Mouse (Mus musculus): ENCODE results near the gene Klhl29.

Gene Klhl29

GRCm38 (mm10) chr12:5257174-5257573, 118.3 kb downstream of the Klhl29 start:
- intact Hi-C loops (cut with DNase I), result no loop called here

- intact Hi-C loops (cut with DNase I), result no loop called here
These were observed 120.4 kb downstream of the Klhl29 start for GRCm38 (mm10) chr12:5255079-5255478.

GRCm38 (mm10) chr12:5254246-5254982, 121.1 kb downstream of the Klhl29 start:
- intact Hi-C loops (cut with DNase I), result no loop called here

GRCm38 (mm10) chr12:5253289-5254005, 122.0 kb downstream of the Klhl29 start:
- intact Hi-C loops (cut with DNase I), result no loop called here

DNA sequence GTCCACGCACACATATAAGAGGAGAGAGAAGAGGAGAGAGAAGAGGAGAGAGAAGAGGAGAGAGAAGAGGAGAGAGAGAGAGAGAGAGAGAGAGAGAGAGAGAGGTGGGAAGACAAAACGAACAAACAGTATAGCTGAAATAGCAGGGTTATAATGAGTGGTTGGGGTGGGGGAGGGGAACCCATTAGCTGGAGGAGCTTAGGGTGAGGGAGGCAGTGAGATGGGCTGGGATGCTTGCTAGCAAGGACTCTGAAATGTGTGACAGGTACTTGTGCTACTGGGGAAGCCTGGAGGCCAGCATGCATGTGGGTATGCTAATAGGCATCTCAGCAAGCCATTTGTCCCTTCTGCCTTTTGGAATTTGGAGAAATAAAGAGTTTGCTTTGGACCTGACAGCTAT, 122.9 kb downstream of the Klhl29 start:
- intact Hi-C loops (cut with DNase I), result no loop called here

DNA sequence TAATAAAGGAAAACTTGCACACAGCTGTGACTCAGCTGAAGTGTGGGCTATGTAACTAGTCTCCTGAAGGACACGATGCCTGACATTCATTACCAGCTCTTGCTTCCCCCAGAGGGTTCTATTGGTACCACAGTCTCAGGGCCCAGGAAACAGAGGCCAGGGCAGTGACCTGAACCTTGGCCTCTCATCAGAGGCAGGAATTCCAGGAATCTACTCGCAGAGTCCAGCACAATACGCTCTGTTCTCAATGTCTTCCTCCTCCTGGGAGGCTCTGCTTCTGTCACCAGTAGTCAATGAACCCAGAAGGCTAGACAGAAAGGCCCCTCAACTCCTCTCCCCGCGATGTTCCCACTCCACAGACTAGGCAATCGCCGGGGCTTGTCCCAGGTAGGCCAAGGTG, 125.4 kb downstream of the Klhl29 start:
- intact Hi-C loops (cut with DNase I), result no loop called here

DNA sequence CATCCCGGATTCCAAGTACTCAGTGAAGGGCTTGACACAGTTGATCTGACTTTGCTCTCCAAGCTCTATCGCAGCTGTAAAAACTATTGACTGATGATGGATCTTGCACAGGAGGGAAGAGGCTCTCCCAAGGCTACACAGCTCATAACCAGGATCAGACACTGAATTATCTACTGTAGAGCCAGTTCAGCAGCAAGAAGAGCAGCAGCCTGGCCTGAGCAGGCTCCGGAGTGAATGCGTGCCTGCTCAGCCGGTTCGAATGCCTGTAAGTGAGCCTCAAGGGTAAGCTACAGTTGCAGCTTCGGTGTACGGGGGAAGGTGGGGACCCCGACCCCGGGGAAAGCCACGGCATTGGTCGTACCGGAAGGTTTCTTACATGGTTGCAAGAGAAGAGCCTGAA, 126.4 kb downstream of the Klhl29 start:
- intact Hi-C loops (cut with DNase I), result loop anchor here (5.0 to 10.0 kb wide), 3 partner anchors 47 to 126 kb away; partner anchors contain the start of gene Klhl29

DNA sequence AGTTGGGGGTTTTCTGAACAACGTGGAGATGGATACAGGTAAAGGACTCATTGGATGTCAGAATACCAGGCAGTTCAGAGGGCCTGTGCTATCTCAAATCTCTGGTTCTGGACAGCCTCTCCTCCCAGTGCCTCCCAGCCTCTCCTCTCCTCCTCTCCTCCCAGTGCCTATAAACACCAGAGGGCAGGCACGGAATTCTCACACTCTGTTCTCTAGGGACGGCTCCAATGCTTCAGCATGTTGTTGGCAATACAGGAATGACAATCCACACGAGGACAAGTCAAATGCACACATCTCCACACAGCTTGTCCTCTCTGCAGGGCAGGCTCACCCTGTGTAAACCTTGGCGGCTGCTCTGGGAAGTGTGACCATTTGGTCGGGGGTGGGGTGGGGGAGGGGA, 128.0 kb downstream of the Klhl29 start:
- intact Hi-C loops (cut with DNase I), result loop anchor here (5.0 to 10.0 kb wide), 3 partner anchors 45 to 127 kb away; partner anchors contain the start of gene Klhl29

- intact Hi-C loops (cut with DNase I), result loop anchor here (5.0 to 10.0 kb wide), 3 partner anchors 45 to 128 kb away; partner anchors contain the start of gene Klhl29
These were observed 128.7 kb downstream of the Klhl29 start for GRCm38 (mm10) chr12:5246721-5247341.

DNA sequence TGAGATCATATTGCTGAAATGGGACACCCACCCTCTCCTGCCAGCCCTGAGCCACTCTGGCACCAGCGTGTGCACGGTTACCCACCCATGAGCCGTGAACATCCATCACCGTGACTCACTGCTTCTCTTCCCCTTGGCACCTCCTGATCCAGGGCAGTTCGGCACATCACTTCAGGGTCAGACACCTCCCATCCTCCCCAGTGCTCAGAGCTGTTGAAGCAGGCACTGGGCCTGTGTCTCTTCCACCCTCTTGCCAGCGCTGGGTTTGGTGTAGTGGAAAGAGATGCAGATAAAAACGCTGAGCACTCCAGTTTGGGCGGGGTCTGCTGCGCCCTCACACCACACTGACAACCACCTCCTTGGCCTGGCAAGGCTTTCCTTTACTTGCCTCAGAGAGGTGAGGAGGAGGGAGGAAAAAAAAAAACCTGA, 129.3 kb downstream of the Klhl29 start:
- intact Hi-C loops (cut with DNase I), result loop anchor here (5.0 to 10.0 kb wide), 3 partner anchors 44 to 129 kb away; partner anchors contain the start of gene Klhl29

GRCm38 (mm10) chr12:5245207-5245597, 130.3 kb downstream of the Klhl29 start:
- intact Hi-C loops (cut with DNase I), result loop anchor here (5.0 to 10.0 kb wide), 3 partner anchors 43 to 130 kb away; partner anchors contain the start of gene Klhl29

- intact Hi-C loops (cut with DNase I), result loop anchor here (5.0 to 10.0 kb wide), 3 partner anchors 42 to 130 kb away; partner anchors contain the start of gene Klhl29
These were observed 130.9 kb downstream of the Klhl29 start for GRCm38 (mm10) chr12:5244431-5245206.

GRCm38 (mm10) chr12:5243867-5244266, 131.6 kb downstream of the Klhl29 start:
- intact Hi-C loops (cut with DNase I), result loop anchor here (10.0 kb wide), 2 partner anchors 99 to 131 kb away; partner anchors contain the start of gene Klhl29

DNA sequence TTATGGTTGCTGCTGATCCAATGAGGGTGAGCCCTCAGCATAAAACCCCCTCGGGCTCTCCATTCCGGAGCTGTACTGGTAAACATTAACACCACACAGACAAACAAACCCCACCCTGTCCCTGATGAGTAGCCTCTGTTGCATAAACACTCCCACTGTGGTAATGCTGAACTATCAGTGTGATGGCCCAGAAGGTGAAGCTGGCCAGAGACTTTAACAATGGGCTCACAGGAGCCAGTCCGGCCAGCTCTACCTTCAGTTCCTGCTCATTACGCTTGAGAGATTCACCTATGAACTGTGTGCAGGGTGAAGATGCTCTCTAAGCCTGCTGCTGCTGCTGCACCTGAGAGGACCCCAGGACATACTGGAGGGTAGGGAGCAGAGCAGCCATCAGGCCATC, 132.0 kb downstream of the Klhl29 start:
- intact Hi-C loops (cut with DNase I), result loop anchor here (10.0 kb wide), 2 partner anchors 99 to 131 kb away; partner anchors contain the start of gene Klhl29

- intact Hi-C loops (cut with DNase I), result loop anchor here (10.0 kb wide), 2 partner anchors 98 to 132 kb away; partner anchors contain the start of gene Klhl29
These were observed 132.7 kb downstream of the Klhl29 start for GRCm38 (mm10) chr12:5242551-5243330.

GRCm38 (mm10) chr12:5239451-5240245, 135.8 kb downstream of the Klhl29 start:
- intact Hi-C loops (cut with DNase I), result loop anchor here (10.0 kb wide), 2 partner anchors 95 to 135 kb away; partner anchors contain the start of gene Klhl29

- intact Hi-C loops (cut with DNase I), result no loop called here
These were observed 138.4 kb downstream of the Klhl29 start for GRCm38 (mm10) chr12:5237078-5237477.

- intact Hi-C loops (cut with DNase I), result no loop called here
These were observed 139.9 kb downstream of the Klhl29 start for GRCm38 (mm10) chr12:5235596-5235995.

DNA sequence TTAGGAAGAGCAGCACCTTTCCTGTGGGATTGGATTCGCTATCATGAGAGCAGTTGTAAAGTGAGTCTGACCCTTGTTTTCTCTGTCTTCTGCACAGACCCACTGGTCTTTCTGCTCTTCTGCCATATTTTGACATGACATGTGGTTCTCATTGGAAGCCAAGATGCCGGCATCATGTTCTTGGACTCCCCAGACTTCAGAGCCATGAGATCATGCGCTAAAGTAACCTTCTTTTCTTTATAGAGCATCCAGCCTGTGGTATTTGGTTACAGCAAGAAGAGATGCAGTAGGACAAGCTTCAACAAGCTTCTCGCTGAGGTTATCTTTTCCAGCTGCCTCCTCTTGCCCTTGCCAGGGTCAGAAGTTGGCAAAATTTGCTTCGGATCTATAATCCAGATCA, 145.0 kb downstream of the Klhl29 start:
- intact Hi-C loops (cut with DNase I), result no loop called here

All from adrenal gland (tissue).